In the genomic region with DNA sequence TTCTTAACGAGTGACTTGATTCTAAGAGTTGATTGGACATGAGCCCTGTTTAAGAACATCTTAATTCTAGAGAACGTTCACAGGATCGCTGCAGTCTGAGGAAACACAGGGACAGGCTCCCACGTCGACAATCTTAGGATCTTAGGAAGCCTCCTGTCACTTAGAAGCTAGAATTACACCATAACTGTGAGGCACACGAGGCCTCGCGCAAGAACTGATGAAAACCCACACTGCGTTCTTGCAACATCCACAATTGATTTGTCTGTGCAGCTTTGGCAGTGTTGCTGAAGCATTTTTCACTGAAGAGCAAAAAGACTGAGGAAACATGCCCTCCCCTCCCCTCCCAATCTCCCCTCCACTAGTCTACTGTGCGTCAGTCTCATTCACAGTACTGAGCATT, we compare ENCODE assay signal across 28 mouse cellular contexts.
DNase-seq lines count a peak whose midpoint lies in the region; ATAC-seq lines count a peak whose summit lies in the region.
"Had no signal": no experiment of that assay in that cellular context is flagged by ENCODE, and none has a peak within 500 bp of the region (broad histone marks: within the 10 kb centered on the region; RNA-seq: fewer than 3 reads in every experiment).

No protein-coding gene starts in this region.

- H3K27me3 ChIP-seq in limb, embryonic 10.5 days (ENCODE audit: low read depth, poor library complexity, severe bottlenecking) = no peaks in the 10 kb centered on the region
- H3K27me3 ChIP-seq: embryonic facial prominence, embryonic 12.5 days; heart, embryonic 13.5 days; limb, embryonic 13.5 days; megakaryocyte, embryonic 14.5 days; midbrain, embryonic 12.5 days; neural tube, embryonic 13.5 days had no signal

- no peak overlapping the region for H3K4me3 ChIP-seq in limb, embryonic 10.5 days
- H3K4me3 ChIP-seq: embryonic facial prominence, embryonic 12.5 days; heart, adult 2 months; heart, embryonic 13.5 days; left cerebral cortex, adult 2 months; limb, embryonic 13.5 days; megakaryocyte, embryonic 14.5 days; midbrain, embryonic 12.5 days; neural tube, embryonic 13.5 days had no signal

- H3K27ac ChIP-seq in limb, embryonic 10.5 days = no peak overlapping the region
- H3K27ac ChIP-seq: embryonic facial prominence, embryonic 12.5 days; heart, adult 2 months; heart, embryonic 13.5 days; hindbrain, embryonic 14.5 days; left cerebral cortex, adult 2 months; limb, embryonic 13.5 days; liver, embryonic 14.5 days; midbrain, embryonic 12.5 days; neural tube, embryonic 13.5 days had no signal

- DNase-seq in adrenal gland, adult 8-10 months = peak; percentile 13
- no peak for DNase-seq in adrenal gland, postnatal 25 days
- peak; percentile 84 for DNase-seq in heart, adult 11 months
- DNase-seq in heart, adult 8-10 months (ENCODE audit: low spot score) = no peak
- peak; percentile 9 for DNase-seq in 416B (ENCODE audit: low read depth)
- no peak for DNase-seq in limb, embryonic 10.5 days (ENCODE audit: low spot score)
- DNase-seq in layer of hippocampus, postnatal 36 days = no peak
- DNase-seq: cerebellum, adult 8-10 months; cerebellum, postnatal 36 days; gastrocnemius, postnatal 14 days; heart, adult 2 months; heart, postnatal 10 days; kidney, adult 9 months; kidney, postnatal 10 days; lung, embryonic 14.5 days; right cerebral cortex, postnatal 14 days had no signal

- H3K9me3 ChIP-seq in limb, embryonic 10.5 days (replicated peaks) = no peaks in the 10 kb centered on the region
- H3K9me3 ChIP-seq: embryonic facial prominence, embryonic 12.5 days; heart, embryonic 13.5 days; limb, embryonic 13.5 days; midbrain, embryonic 12.5 days had no signal

- ATAC-seq in granulocyte monocyte progenitor cell, adult 5-6 weeks (replicated peaks; ENCODE audit: poor library complexity, severe bottlenecking) = peak; percentile 73
- ATAC-seq: forebrain, embryonic 16.5 days; intestine, postnatal 0 days had no signal

- no peaks in the 10 kb centered on the region for H3K4me1 ChIP-seq in limb, embryonic 10.5 days
- H3K4me1 ChIP-seq: embryonic facial prominence, embryonic 12.5 days; megakaryocyte, embryonic 14.5 days had no signal

- 85% methylated on average over 10 of the region's 10 CpGs for WGBS in limb, embryonic 10.5 days

- H3K36me3 ChIP-seq in limb, embryonic 10.5 days = no peaks in the 10 kb centered on the region
- H3K36me3 ChIP-seq: embryonic facial prominence, embryonic 12.5 days; limb, embryonic 13.5 days; midbrain, embryonic 12.5 days; neural tube, embryonic 13.5 days had no signal

Comparison
In these comparisons a context has a peak if more than half of its experiments do, and no peak if none do; other contexts are left out.
1. DNase-seq: peak in adrenal gland, adult 8-10 months (single experiment), heart, adult 11 months (single experiment) and 416B (single experiment); none in adrenal gland, postnatal 25 days (single experiment), heart, adult 8-10 months (single experiment), limb, embryonic 10.5 days (single experiment) and layer of hippocampus, postnatal 36 days (0 of 2).